Mouse (Mus musculus): Measurements from ENCODE around the gene Pde9a.

- TF ChIP-seq CTCF (IDR thresholded peaks at IDR 0.05; ENCODE audit: low read depth, low read length), result no peak
- TF ChIP-seq POLR2A (IDR thresholded peaks at IDR 0.05; ENCODE audit: borderline replicate concordance, low read depth, low read length), result no peak
Measured at GRCm38 (mm10) chr17:31418804-31419597, 33.0 kb downstream of the Pde9a start.

All from bone marrow macrophage, adult 2 months (primary cell).